Mouse (Mus musculus): ENCODE measurements around the gene Olfr780. TPM values are rescaled to one million over a fixed set of nuclear protein-coding genes. Genes with fewer than 3 reads are reported as not detected.
"Not testable (repeated sequence)": the region's sequence is repeated elsewhere in the genome, so short reads cannot be mapped to it uniquely, and the experiment has no call there.

Gene Olfr780
- polyA plus RNA-seq, 2 experiments = not detected

DNA sequence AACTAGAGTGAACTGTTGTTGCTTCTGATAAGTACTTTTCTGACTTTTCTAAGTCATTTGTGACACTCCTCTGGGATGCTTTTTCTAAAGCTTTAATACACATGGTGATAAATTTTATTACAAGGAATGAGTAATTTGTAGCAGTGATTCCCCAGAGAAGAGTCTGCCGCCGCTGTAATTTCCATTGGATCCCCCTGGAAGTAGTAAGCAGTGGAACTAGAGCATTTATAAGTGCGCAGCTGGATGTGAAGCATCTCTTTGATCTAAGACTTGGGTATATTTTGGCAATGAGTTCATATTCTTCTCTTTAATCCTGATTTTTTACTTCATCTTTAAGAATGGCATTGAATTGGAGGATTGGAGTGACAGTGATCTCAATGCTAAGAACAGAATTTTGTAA, 30.6 kb downstream of the Olfr780 start, which contains the start of gene Olfr782:
Gene Olfr782, plus strand, starts transcription at position 301 of the 400 bp plus-strand sequence.
- Histone ChIP-seq H3K36me3 (replicated peaks; ENCODE audit: control insufficient read depth, insufficient read depth, low read depth) (no peaks in the 10 kb centered on the region), H3K4me3 (ENCODE audit: insufficient read depth in 1 of 2, low read depth in 2 of 2, low read length in 2 of 2) (no peak within 1 kb of the TSS), H3K4me1 (replicated peaks; ENCODE audit: control insufficient read depth in 2 of 2, insufficient read depth in 2 of 2, low read length in 1 of 2) (no peaks in the 10 kb centered on the region), H3K4me2 (ENCODE audit: low read depth) (no peak within 1 kb of the TSS), H3K27me3 (ENCODE audit: control insufficient read depth, insufficient read depth, low read length) (no peaks in the 10 kb centered on the region), H3K9ac (replicated peaks) (no peak within 1 kb of the TSS), H3K27ac (no peak within 1 kb of the TSS), H3K9me3 (ENCODE audit: control insufficient read depth, low read length) (no peaks in the 10 kb centered on the region)
- no peak for DNase-seq (ENCODE audit: low read depth in 3 of 3, low spot score in 3 of 3)
- TF ChIP-seq CTCF (IDR thresholded peaks at IDR 0.05; ENCODE audit: low read depth) (no peak), EP300 (IDR thresholded peaks at IDR 0.05; ENCODE audit: low read depth) (no peak)
- ATAC-seq (ENCODE audit: insufficient read depth) = no peak
- 71% methylated on average over 3 of the region's 3 CpGs for WGBS (ENCODE audit: insufficient replicate concordance)

DNA sequence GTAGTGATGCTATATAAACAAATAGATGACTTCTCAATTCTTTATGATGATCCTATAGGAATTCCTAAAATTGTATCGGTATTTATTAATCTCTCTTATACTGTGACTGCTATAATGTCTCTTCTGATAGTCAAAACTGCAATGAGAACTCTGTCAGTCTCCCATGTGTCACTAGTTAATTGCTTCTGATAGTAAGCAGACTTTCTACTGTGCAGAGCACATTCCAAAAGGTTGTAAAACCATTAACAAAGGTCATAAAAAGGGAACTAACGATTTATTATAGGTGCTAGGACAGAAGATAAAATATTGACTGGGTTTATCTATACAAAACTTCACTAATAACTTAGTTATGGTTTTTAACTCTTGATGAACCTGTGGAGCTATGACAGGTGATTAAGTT, 34.6 kb downstream of the Olfr780 start:
- WGBS (ENCODE audit: insufficient replicate concordance) = 30% methylated on average over 2 of the region's 2 CpGs
- H3K9me3 ChIP-seq (ENCODE audit: control insufficient read depth, low read length); ATAC-seq (ENCODE audit: insufficient read depth); H3K27ac ChIP-seq; DNase-seq (ENCODE audit: low read depth in 3 of 3, low spot score in 3 of 3); H3K4me3 ChIP-seq (ENCODE audit: insufficient read depth in 1 of 2, low read depth in 2 of 2, low read length in 2 of 2); H3K27me3 ChIP-seq (ENCODE audit: control insufficient read depth, insufficient read depth, low read length); H3K9ac ChIP-seq (replicated peaks); H3K36me3 ChIP-seq (replicated peaks; ENCODE audit: control insufficient read depth, insufficient read depth, low read depth); H3K4me2 ChIP-seq (ENCODE audit: low read depth); H3K4me1 ChIP-seq (replicated peaks; ENCODE audit: control insufficient read depth in 2 of 2, insufficient read depth in 2 of 2, low read length in 1 of 2): not testable (repeated sequence)

DNA sequence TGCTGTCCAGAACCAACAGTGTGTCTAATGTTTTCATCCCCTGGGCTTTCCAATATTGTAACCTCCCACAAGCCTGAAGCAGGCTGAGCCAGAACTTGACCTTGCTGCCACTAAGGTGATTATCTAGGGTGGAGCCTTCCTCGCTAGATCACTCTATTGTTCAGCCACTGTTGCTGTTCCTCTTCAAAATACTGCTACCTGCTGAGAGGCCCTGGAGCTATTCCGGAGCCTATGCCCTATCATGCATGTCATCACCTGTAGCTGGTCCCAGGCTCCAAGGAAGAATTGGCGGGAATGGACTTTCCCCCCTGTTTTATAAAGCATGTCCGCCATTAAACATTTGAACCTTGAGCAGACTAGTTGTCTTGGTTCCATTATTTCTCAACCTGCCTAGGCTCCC, 38.6 kb downstream of the Olfr780 start:
- not testable (repeated sequence) for DNase-seq (ENCODE audit: low read depth in 3 of 3, low spot score in 3 of 3); H3K27ac ChIP-seq; H3K9ac ChIP-seq (replicated peaks); H3K4me3 ChIP-seq (ENCODE audit: insufficient read depth in 1 of 2, low read depth in 2 of 2, low read length in 2 of 2); H3K27me3 ChIP-seq (ENCODE audit: control insufficient read depth, insufficient read depth, low read length); H3K36me3 ChIP-seq (replicated peaks; ENCODE audit: control insufficient read depth, insufficient read depth, low read depth); H3K9me3 ChIP-seq (ENCODE audit: control insufficient read depth, low read length); ATAC-seq (ENCODE audit: insufficient read depth); H3K4me1 ChIP-seq (replicated peaks; ENCODE audit: control insufficient read depth in 2 of 2, insufficient read depth in 2 of 2, low read length in 1 of 2); H3K4me2 ChIP-seq (ENCODE audit: low read depth)
- WGBS (ENCODE audit: insufficient replicate concordance) = 47% methylated on average over 4 of the region's 4 CpGs

DNA sequence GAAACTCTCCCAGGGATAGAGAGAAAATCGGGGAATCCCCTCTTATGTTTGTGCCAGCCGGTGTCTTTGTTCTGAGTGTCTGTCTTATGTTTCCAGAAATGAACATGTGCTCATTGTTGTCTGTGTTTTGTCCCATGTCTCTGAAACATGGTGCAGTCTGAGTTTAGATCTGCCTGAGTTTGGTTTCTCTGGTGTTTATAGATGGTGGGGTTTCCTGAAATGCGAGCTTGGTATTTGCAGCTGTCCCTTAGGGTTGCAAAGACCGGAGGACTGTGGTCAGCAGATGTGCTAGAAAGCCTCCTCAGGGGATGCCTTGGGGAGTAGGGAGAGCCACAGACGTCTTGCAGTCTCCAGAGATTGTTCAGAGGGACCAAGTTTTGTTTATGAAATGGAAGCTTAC, 39.4 kb downstream of the Olfr780 start:
- Histone ChIP-seq H3K36me3 (replicated peaks; ENCODE audit: control insufficient read depth, insufficient read depth, low read depth) (no peaks in the 10 kb centered on the region), H3K9ac (replicated peaks) (no peak overlapping the region), H3K4me1 (replicated peaks; ENCODE audit: control insufficient read depth in 2 of 2, insufficient read depth in 2 of 2, low read length in 1 of 2) (no peaks in the 10 kb centered on the region), H3K27me3 (ENCODE audit: control insufficient read depth, insufficient read depth, low read length) (no peaks in the 10 kb centered on the region), H3K27ac (no peak overlapping the region), H3K4me3 (ENCODE audit: insufficient read depth in 1 of 2, low read depth in 2 of 2, low read length in 2 of 2) (no peak overlapping the region), H3K9me3 (ENCODE audit: control insufficient read depth, low read length) (no peaks in the 10 kb centered on the region), H3K4me2 (ENCODE audit: low read depth) (no peak overlapping the region)
- no peak for ATAC-seq (ENCODE audit: insufficient read depth)
- no peak for DNase-seq (ENCODE audit: low read depth in 3 of 3, low spot score in 3 of 3)
- no peak for TF ChIP-seq EP300 (IDR thresholded peaks at IDR 0.05; ENCODE audit: low read depth)
- 53% methylated on average over 5 of the region's 5 CpGs for WGBS (ENCODE audit: insufficient replicate concordance)

Other genes with a start within 250 kb of the Olfr780 start
- not detected in 2 replicates for gene Olfr766-ps1, start 249.1 kb upstream of the Olfr780 start, polyA plus RNA-seq (2012; rRNA removed)
- gene Olfr766-ps1, start 249.1 kb upstream of the Olfr780 start, polyA plus RNA-seq (2014; fragmentation: Nextera tagmentation; extraction: Ambion mirVana) = not detected in 2 replicates
- not detected in 2 replicates for gene Olfr767, start 235.2 kb upstream of the Olfr780 start, polyA plus RNA-seq (2012; rRNA removed)
- not detected in 2 replicates for gene Olfr767, start 235.2 kb upstream of the Olfr780 start, polyA plus RNA-seq (2014; fragmentation: Nextera tagmentation; extraction: Ambion mirVana)
- not detected in 2 replicates for gene Olfr768, start 218.7 kb upstream of the Olfr780 start, polyA plus RNA-seq (2012; rRNA removed)
- gene Olfr768, start 218.7 kb upstream of the Olfr780 start, polyA plus RNA-seq (2014; fragmentation: Nextera tagmentation; extraction: Ambion mirVana) = not detected in 2 replicates
- not detected in 2 replicates for gene Olfr769, start 200.3 kb upstream of the Olfr780 start, polyA plus RNA-seq (2012; rRNA removed)
- not detected in 2 replicates for gene Olfr769, start 200.3 kb upstream of the Olfr780 start, polyA plus RNA-seq (2014; fragmentation: Nextera tagmentation; extraction: Ambion mirVana)
- not detected in 2 replicates for gene Olfr770, start 179.1 kb upstream of the Olfr780 start, polyA plus RNA-seq (2012; rRNA removed)
- gene Olfr770, start 179.1 kb upstream of the Olfr780 start, polyA plus RNA-seq (2014; fragmentation: Nextera tagmentation; extraction: Ambion mirVana) = not detected in 2 replicates
- not detected in 2 replicates for gene Olfr771, start 153.4 kb upstream of the Olfr780 start, polyA plus RNA-seq (2012; rRNA removed)
- gene Olfr771, start 153.4 kb upstream of the Olfr780 start, polyA plus RNA-seq (2014; fragmentation: Nextera tagmentation; extraction: Ambion mirVana) = not detected in 2 replicates
- gene Olfr772, start 140.2 kb upstream of the Olfr780 start, polyA plus RNA-seq (2012; rRNA removed) = not detected in 2 replicates
- not detected in 2 replicates for gene Olfr772, start 140.2 kb upstream of the Olfr780 start, polyA plus RNA-seq (2014; fragmentation: Nextera tagmentation; extraction: Ambion mirVana)
- gene Olfr773, start 130.7 kb upstream of the Olfr780 start, polyA plus RNA-seq (2012; rRNA removed) = not detected in 2 replicates
- not detected in 2 replicates for gene Olfr773, start 130.7 kb upstream of the Olfr780 start, polyA plus RNA-seq (2014; fragmentation: Nextera tagmentation; extraction: Ambion mirVana)
- gene Olfr774, start 81.9 kb upstream of the Olfr780 start, polyA plus RNA-seq (2012; rRNA removed) = not detected in 2 replicates
- not detected in 2 replicates for gene Olfr774, start 81.9 kb upstream of the Olfr780 start, polyA plus RNA-seq (2014; fragmentation: Nextera tagmentation; extraction: Ambion mirVana)
- not detected in 2 replicates for gene Olfr775, start 69.7 kb upstream of the Olfr780 start, polyA plus RNA-seq (2012; rRNA removed)
- not detected in 2 replicates for gene Olfr775, start 69.7 kb upstream of the Olfr780 start, polyA plus RNA-seq (2014; fragmentation: Nextera tagmentation; extraction: Ambion mirVana)
- not detected in 2 replicates for gene Olfr776, start 59.0 kb upstream of the Olfr780 start, polyA plus RNA-seq (2012; rRNA removed)
- gene Olfr776, start 59.0 kb upstream of the Olfr780 start, polyA plus RNA-seq (2014; fragmentation: Nextera tagmentation; extraction: Ambion mirVana) = not detected in 2 replicates
- not detected in 2 replicates for gene Olfr777, start 46.6 kb upstream of the Olfr780 start, polyA plus RNA-seq (2012; rRNA removed)
- gene Olfr777, start 46.6 kb upstream of the Olfr780 start, polyA plus RNA-seq (2014; fragmentation: Nextera tagmentation; extraction: Ambion mirVana) = not detected in 2 replicates
- not detected in 2 replicates for gene Olfr781, start 10.7 kb downstream of the Olfr780 start, polyA plus RNA-seq (2012; rRNA removed)
- not detected in 2 replicates for gene Olfr781, start 10.7 kb downstream of the Olfr780 start, polyA plus RNA-seq (2014; fragmentation: Nextera tagmentation; extraction: Ambion mirVana)
- not detected in 2 replicates for gene Olfr782, start 30.7 kb downstream of the Olfr780 start, polyA plus RNA-seq (2012; rRNA removed)
- not detected in 2 replicates for gene Olfr782, start 30.7 kb downstream of the Olfr780 start, polyA plus RNA-seq (2014; fragmentation: Nextera tagmentation; extraction: Ambion mirVana)
- 0.01 TPM in 1 of 2 replicates, not detected in the other for gene Olfr784, start 66.0 kb downstream of the Olfr780 start, polyA plus RNA-seq (2012; rRNA removed)
- not detected in 2 replicates for gene Olfr784, start 66.0 kb downstream of the Olfr780 start, polyA plus RNA-seq (2014; fragmentation: Nextera tagmentation; extraction: Ambion mirVana)
- gene Olfr785, start 87.3 kb downstream of the Olfr780 start, polyA plus RNA-seq (2012; rRNA removed) = not detected in 2 replicates
- not detected in 2 replicates for gene Olfr785, start 87.3 kb downstream of the Olfr780 start, polyA plus RNA-seq (2014; fragmentation: Nextera tagmentation; extraction: Ambion mirVana)
- not detected in 2 replicates for gene Olfr786, start 109.2 kb downstream of the Olfr780 start, polyA plus RNA-seq (2012; rRNA removed)
- gene Olfr786, start 109.2 kb downstream of the Olfr780 start, polyA plus RNA-seq (2014; fragmentation: Nextera tagmentation; extraction: Ambion mirVana) = not detected in 2 replicates
- not detected in 2 replicates for gene Olfr787, start 143.7 kb downstream of the Olfr780 start, polyA plus RNA-seq (2012; rRNA removed)
- not detected in 2 replicates for gene Olfr787, start 143.7 kb downstream of the Olfr780 start, polyA plus RNA-seq (2014; fragmentation: Nextera tagmentation; extraction: Ambion mirVana)
- not detected in 2 replicates for gene Olfr788, start 152.9 kb downstream of the Olfr780 start, polyA plus RNA-seq (2012; rRNA removed)
- gene Olfr788, start 152.9 kb downstream of the Olfr780 start, polyA plus RNA-seq (2014; fragmentation: Nextera tagmentation; extraction: Ambion mirVana) = not detected in 2 replicates
- gene Olfr789, start 166.6 kb downstream of the Olfr780 start, polyA plus RNA-seq (2012; rRNA removed) = not detected in 2 replicates
- gene Olfr789, start 166.6 kb downstream of the Olfr780 start, polyA plus RNA-seq (2014; fragmentation: Nextera tagmentation; extraction: Ambion mirVana) = not detected in 2 replicates
- gene Olfr790, start 180.4 kb downstream of the Olfr780 start, polyA plus RNA-seq (2012; rRNA removed) = not detected in 2 replicates
- not detected in 2 replicates for gene Olfr790, start 180.4 kb downstream of the Olfr780 start, polyA plus RNA-seq (2014; fragmentation: Nextera tagmentation; extraction: Ambion mirVana)
- not detected in 2 replicates for gene Olfr791, start 203.7 kb downstream of the Olfr780 start, polyA plus RNA-seq (2012; rRNA removed)
- gene Olfr791, start 203.7 kb downstream of the Olfr780 start, polyA plus RNA-seq (2014; fragmentation: Nextera tagmentation; extraction: Ambion mirVana) = not detected in 2 replicates
- gene Olfr792, start 221.0 kb downstream of the Olfr780 start, polyA plus RNA-seq (2012; rRNA removed) = not detected in 2 replicates
- gene Olfr792, start 221.0 kb downstream of the Olfr780 start, polyA plus RNA-seq (2014; fragmentation: Nextera tagmentation; extraction: Ambion mirVana) = not detected in 2 replicates
- gene Olfr794, start 249.5 kb downstream of the Olfr780 start, polyA plus RNA-seq (2012; rRNA removed) = not detected in 2 replicates
- gene Olfr794, start 249.5 kb downstream of the Olfr780 start, polyA plus RNA-seq (2014; fragmentation: Nextera tagmentation; extraction: Ambion mirVana) = not detected in 2 replicates